Mouse (Mus musculus): ENCODE measurements around the gene Gorab.

GRCm38 (mm10) chr1:163357733-163358132, 45.7 kb downstream of the Gorab start:
- TF ChIP-seq CTCF (conservative IDR thresholded peaks at IDR 0.05; ENCODE audit: insufficient read depth, insufficient read length, low read depth, low read length) (no peak), POLR2A (IDR thresholded peaks at IDR 0.05; ENCODE audit: low read depth, low read length) (no peak)
